Mouse (Mus musculus): ENCODE data around the gene Fah. TPM values are rescaled to one million over a fixed set of nuclear protein-coding genes. Genes with fewer than 3 reads are reported as not detected.

Fah gene
- total RNA-seq, 1 experiment, result 10.3 TPM

DNA sequence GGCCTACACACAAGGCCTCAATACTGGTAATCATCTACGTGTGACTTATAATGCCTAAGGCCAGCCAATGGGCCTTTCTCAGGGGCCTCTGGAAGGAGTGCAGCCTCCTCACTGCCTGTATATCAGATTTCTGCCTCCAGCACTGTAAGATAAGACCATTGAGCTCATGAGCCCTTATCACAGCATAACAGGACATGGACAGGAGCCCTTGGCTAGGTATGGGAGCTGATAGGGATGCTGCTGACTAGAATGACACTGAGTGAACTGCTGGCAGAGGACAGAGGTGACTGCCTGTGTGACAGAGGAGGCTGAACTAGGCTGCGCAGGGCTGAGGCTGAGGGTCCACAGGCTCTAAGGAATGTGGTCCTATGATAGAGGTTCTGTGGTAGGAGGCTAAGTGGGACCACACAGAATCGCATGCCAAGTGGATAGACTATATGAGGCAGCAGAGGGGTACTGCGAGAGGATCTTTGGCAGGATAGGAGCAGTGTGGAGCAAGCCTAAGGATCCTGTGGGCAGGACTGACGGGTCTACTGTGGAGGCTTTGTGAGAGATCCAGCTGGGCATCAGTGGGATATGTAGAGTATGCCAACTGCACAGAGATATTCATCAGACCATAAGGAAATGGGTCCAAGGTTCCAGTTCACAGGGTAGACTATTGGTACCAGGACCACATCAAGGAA, 19.3 kb downstream of the Fah start:
- Histone ChIP-seq H3K9ac (ENCODE audit: insufficient read depth, low read depth, low read length, poor library complexity, severe bottlenecking) (no peak overlapping the region), H3K4me1 (ENCODE audit: control insufficient read depth in 2 of 2, insufficient read depth in 2 of 2, low read length in 2 of 2, poor library complexity in 1 of 2) (no peaks in the 10 kb centered on the region), H3K36me3 (ENCODE audit: control insufficient read depth, insufficient read depth, low read length, poor library complexity, severe bottlenecking) (no peaks in the 10 kb centered on the region), H3K27ac (ENCODE audit: insufficient read depth, low read depth, low read length, poor library complexity, severe bottlenecking) (no peak overlapping the region), H3K4me3 (ENCODE audit: insufficient read depth in 1 of 2, low read depth in 1 of 2, low read length in 2 of 2, poor library complexity in 1 of 2, severe bottlenecking in 1 of 2) (no peak overlapping the region), H3K9me3 (ENCODE audit: control insufficient read depth, insufficient read depth, low read depth, low read length) (no peaks in the 10 kb centered on the region)
- no peak for TF ChIP-seq HCFC1 (IDR thresholded peaks at IDR 0.05; ENCODE audit: borderline replicate concordance, insufficient read depth, low read length)
- TF ChIP-seq CHD2 (IDR thresholded peaks at IDR 0.05; ENCODE audit: low read depth, low read length), result no peak
- TF ChIP-seq MAFK (IDR thresholded peaks at IDR 0.05; ENCODE audit: insufficient read depth, low read depth, low read length), result no peak
- no peak for TF ChIP-seq ZC3H11A (IDR thresholded peaks at IDR 0.05; ENCODE audit: borderline replicate concordance, low read depth, low read length)
- TF ChIP-seq ZNF384 (IDR thresholded peaks at IDR 0.05; ENCODE audit: low read depth, low read length), result no peak
- no peak for DNase-seq (ENCODE audit: low read depth, low spot score)
- in situ Hi-C loops (cut with MboI; ENCODE audit: low sequenced_read_pairs in 2 of 2, unreplicated experiment in 2 of 2), result no loop called here

DNA sequence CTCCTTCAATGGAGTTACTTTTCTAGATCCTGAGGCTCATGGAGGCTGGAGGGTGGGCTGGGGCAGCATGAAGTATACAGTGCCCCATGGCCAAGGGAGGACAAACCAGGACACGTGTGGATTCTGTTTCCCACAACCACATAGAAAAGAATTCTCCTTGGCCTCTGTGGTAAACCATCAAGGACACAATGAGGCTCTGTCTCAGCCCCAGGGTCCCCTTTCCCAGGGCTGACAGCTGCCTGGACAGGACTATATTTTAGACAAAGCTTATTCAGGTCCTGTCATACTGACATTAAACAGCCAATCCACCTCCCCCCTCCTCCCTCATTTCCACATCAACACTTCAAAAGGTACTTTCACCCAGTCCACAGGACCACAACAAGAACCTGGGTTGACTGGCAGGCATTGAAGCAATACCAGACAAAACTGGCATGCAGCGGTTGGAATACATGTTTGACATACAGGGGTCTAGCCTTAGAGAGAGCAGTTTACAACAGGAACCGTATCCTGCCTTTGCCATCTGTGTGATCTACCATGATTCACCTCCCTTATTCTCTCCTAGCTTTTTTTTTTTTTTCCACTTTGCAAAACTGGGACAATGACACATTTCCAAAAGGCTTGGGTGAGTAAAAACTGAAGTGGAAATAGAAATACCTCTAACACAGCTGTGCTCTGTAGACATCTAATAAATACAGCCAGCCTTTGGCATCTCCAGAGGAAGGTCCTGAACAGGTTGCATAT, 20.0 kb downstream of the Fah start:
- no peak for TF ChIP-seq MAFK (IDR thresholded peaks at IDR 0.05; ENCODE audit: insufficient read depth, low read depth, low read length)
- no peak for TF ChIP-seq CHD2 (IDR thresholded peaks at IDR 0.05; ENCODE audit: low read depth, low read length)
- no peak for TF ChIP-seq ZNF384 (IDR thresholded peaks at IDR 0.05; ENCODE audit: low read depth, low read length)
- TF ChIP-seq HCFC1 (IDR thresholded peaks at IDR 0.05; ENCODE audit: borderline replicate concordance, insufficient read depth, low read length), result no peak
- no peak for TF ChIP-seq ZC3H11A (IDR thresholded peaks at IDR 0.05; ENCODE audit: borderline replicate concordance, low read depth, low read length)
- Histone ChIP-seq H3K4me1 (ENCODE audit: control insufficient read depth in 2 of 2, insufficient read depth in 2 of 2, low read length in 2 of 2, poor library complexity in 1 of 2) (no peaks in the 10 kb centered on the region), H3K36me3 (ENCODE audit: control insufficient read depth, insufficient read depth, low read length, poor library complexity, severe bottlenecking) (no peaks in the 10 kb centered on the region), H3K4me3 (ENCODE audit: insufficient read depth in 1 of 2, low read depth in 1 of 2, low read length in 2 of 2, poor library complexity in 1 of 2, severe bottlenecking in 1 of 2) (no peak overlapping the region), H3K9me3 (ENCODE audit: control insufficient read depth, insufficient read depth, low read depth, low read length) (no peaks in the 10 kb centered on the region), H3K27ac (ENCODE audit: insufficient read depth, low read depth, low read length, poor library complexity, severe bottlenecking) (no peak overlapping the region), H3K9ac (ENCODE audit: insufficient read depth, low read depth, low read length, poor library complexity, severe bottlenecking) (no peak overlapping the region)
- in situ Hi-C loops (cut with MboI; ENCODE audit: low sequenced_read_pairs in 2 of 2, unreplicated experiment in 2 of 2), result no loop called here
- no peak for DNase-seq (ENCODE audit: low read depth, low spot score)

DNA sequence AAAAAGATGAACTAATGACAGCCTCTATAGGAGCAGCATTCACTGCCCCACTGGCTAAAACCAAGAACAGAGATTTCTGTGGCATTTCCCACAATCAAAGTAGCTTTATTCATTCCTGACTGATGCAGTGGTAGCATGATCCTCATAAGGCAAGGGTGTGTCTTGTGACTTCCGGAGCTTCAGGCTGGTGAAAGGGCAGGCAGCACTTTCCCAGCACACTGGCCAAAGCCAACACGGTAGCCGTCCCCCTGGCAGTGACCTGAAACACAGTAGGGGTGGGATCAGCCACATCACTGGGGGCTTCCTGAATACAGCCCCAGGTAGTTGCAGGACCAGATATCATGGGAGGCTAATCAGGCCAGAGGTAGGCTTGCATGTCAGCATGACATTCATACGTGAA, 21.4 kb downstream of the Fah start:
- DNase-seq (ENCODE audit: low read depth, low spot score), result no peak
- Histone ChIP-seq H3K4me3 (ENCODE audit: insufficient read depth in 1 of 2, low read depth in 1 of 2, low read length in 2 of 2, poor library complexity in 1 of 2, severe bottlenecking in 1 of 2) (no peak overlapping the region), H3K9ac (ENCODE audit: insufficient read depth, low read depth, low read length, poor library complexity, severe bottlenecking) (no peak overlapping the region), H3K4me1 (ENCODE audit: control insufficient read depth in 2 of 2, insufficient read depth in 2 of 2, low read length in 2 of 2, poor library complexity in 1 of 2) (no peaks in the 10 kb centered on the region), H3K27ac (ENCODE audit: insufficient read depth, low read depth, low read length, poor library complexity, severe bottlenecking) (no peak overlapping the region), H3K9me3 (ENCODE audit: control insufficient read depth, insufficient read depth, low read depth, low read length) (no peaks in the 10 kb centered on the region), H3K36me3 (ENCODE audit: control insufficient read depth, insufficient read depth, low read length, poor library complexity, severe bottlenecking) (no peaks in the 10 kb centered on the region)
- TF ChIP-seq CHD2 (IDR thresholded peaks at IDR 0.05; ENCODE audit: low read depth, low read length) (no peak), ZNF384 (IDR thresholded peaks at IDR 0.05; ENCODE audit: low read depth, low read length) (no peak), HCFC1 (IDR thresholded peaks at IDR 0.05; ENCODE audit: borderline replicate concordance, insufficient read depth, low read length) (no peak), ZC3H11A (IDR thresholded peaks at IDR 0.05; ENCODE audit: borderline replicate concordance, low read depth, low read length) (no peak), MAFK (IDR thresholded peaks at IDR 0.05; ENCODE audit: insufficient read depth, low read depth, low read length) (no peak)
- in situ Hi-C loops (cut with MboI; ENCODE audit: low sequenced_read_pairs in 2 of 2, unreplicated experiment in 2 of 2), result no loop called here

DNA sequence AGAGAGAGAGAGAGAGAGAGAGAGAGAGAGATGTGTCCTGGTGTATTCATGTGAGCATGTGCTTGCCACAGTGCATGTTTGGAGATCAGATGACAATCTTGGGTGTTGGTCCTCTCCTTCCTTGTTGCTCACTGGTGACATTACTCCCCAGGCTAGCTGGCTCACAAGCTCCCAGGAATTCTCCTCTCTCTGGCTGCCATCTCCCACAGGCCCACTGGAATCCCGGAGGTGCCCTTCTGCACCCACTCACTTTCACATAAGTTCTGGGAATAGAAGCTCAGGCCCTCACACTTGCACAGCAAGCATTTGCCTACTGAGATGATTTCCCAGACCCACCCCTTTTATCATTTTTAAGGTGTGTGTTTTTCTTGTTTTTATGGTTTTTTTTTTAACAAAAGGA, 26.8 kb downstream of the Fah start:
- Histone ChIP-seq H3K27ac (ENCODE audit: insufficient read depth, low read depth, low read length, poor library complexity, severe bottlenecking) (no peak overlapping the region), H3K9me3 (ENCODE audit: control insufficient read depth, insufficient read depth, low read depth, low read length) (no peaks in the 10 kb centered on the region), H3K4me3 (ENCODE audit: insufficient read depth in 1 of 2, low read depth in 1 of 2, low read length in 2 of 2, poor library complexity in 1 of 2, severe bottlenecking in 1 of 2) (no peak overlapping the region), H3K4me1 (ENCODE audit: control insufficient read depth in 2 of 2, insufficient read depth in 2 of 2, low read length in 2 of 2, poor library complexity in 1 of 2) (peaks cover 0 to 3% of the 10 kb centered on the region in 2 experiments; a peak in 1 of 4 replicates), H3K9ac (ENCODE audit: insufficient read depth, low read depth, low read length, poor library complexity, severe bottlenecking) (no peak overlapping the region), H3K36me3 (ENCODE audit: control insufficient read depth, insufficient read depth, low read length, poor library complexity, severe bottlenecking) (no peaks in the 10 kb centered on the region)
- in situ Hi-C loops (cut with MboI; ENCODE audit: low sequenced_read_pairs in 2 of 2, unreplicated experiment in 2 of 2), result no loop called here
- TF ChIP-seq HCFC1 (IDR thresholded peaks at IDR 0.05; ENCODE audit: borderline replicate concordance, insufficient read depth, low read length), result no peak
- no peak for TF ChIP-seq CHD2 (IDR thresholded peaks at IDR 0.05; ENCODE audit: low read depth, low read length)
- TF ChIP-seq ZNF384 (IDR thresholded peaks at IDR 0.05; ENCODE audit: low read depth, low read length), result no peak
- TF ChIP-seq ZC3H11A (IDR thresholded peaks at IDR 0.05; ENCODE audit: borderline replicate concordance, low read depth, low read length), result no peak
- TF ChIP-seq MAFK (IDR thresholded peaks at IDR 0.05; ENCODE audit: insufficient read depth, low read depth, low read length), result no peak
- DNase-seq (ENCODE audit: low read depth, low spot score), result no peak
